Mouse (Mus musculus) liver (tissue): Measurements from ENCODE around the gene Mettl5.
A peak's percentile ranks its signal among the peaks of the same experiment; 100 is the strongest.

Source experiments
- DNase-seq: peaks from one replicate; pipeline ENCODE4 v3.0.0-alpha.2; 2020; ENCODE audit warnings: mixed read lengths

Gene Mettl5

GRCm38 (mm10) chr2:69851427-69852058 is 33.9 kb downstream of the Mettl5 start:
- peak; percentile 66 for DNase-seq

- DNase-seq, result no peak
These were observed 36.2 kb downstream of the Mettl5 start for GRCm38 (mm10) chr2:69849215-69849614.

- DNase-seq, result no peak
These were observed 45.2 kb downstream of the Mettl5 start for GRCm38 (mm10) chr2:69840261-69840660.

- no peak for DNase-seq
These were observed 46.7 kb downstream of the Mettl5 start for GRCm38 (mm10) chr2:69838707-69839106.

- DNase-seq, result peak; percentile 36
These were observed 47.4 kb downstream of the Mettl5 start for GRCm38 (mm10) chr2:69837996-69838395.

GRCm38 (mm10) chr2:69837244-69837967 is 48.0 kb downstream of the Mettl5 start:
- no peak for DNase-seq

- no peak for DNase-seq
These were observed 55.3 kb downstream of the Mettl5 start for GRCm38 (mm10) chr2:69830116-69830515.

GRCm38 (mm10) chr2:69829680-69830079 is 55.7 kb downstream of the Mettl5 start:
- DNase-seq, result no peak

- DNase-seq, result no peak
These were observed 57.4 kb downstream of the Mettl5 start for GRCm38 (mm10) chr2:69828031-69828430.

GRCm38 (mm10) chr2:69826380-69826779 is 59.0 kb downstream of the Mettl5 start:
- DNase-seq, result no peak

- DNase-seq, result no peak
These were observed 59.5 kb downstream of the Mettl5 start for GRCm38 (mm10) chr2:69825898-69826297.

GRCm38 (mm10) chr2:69823129-69823677 is 62.2 kb downstream of the Mettl5 start:
- peak; percentile 67 for DNase-seq

GRCm38 (mm10) chr2:69822361-69823128 is 62.9 kb downstream of the Mettl5 start:
- DNase-seq, result peak; percentile 57

GRCm38 (mm10) chr2:69821711-69822110 is 63.7 kb downstream of the Mettl5 start, which contains the start of gene Klhl23:
Gene Klhl23 (plus strand): TSS chr2:69821944.
- DNase-seq, result peak; percentile 63
